Mouse (Mus musculus) lung, embryonic 15.5 days (tissue): Measurements from ENCODE around the gene Gm45623. TPM values are rescaled to one million over a fixed set of nuclear protein-coding genes. Genes with fewer than 3 reads are reported as not detected.

Experiments
- ATAC-seq: fragments of 200-750 bp; cut with Nextera tagmentation; 2 replicates; pipeline ENCODE4 v1.8.0; 2017; ENCODE audit warnings: moderate number of reproducible peaks, borderline replicate concordance; ENCODE audit not compliant: low FRiP score, low TSS enrichment; ENCODE audit errors: extremely low read depth
- H3K27ac ChIP-seq: fragments of 300-500 bp; sonication (generic); 2 replicates; pipeline ENCODE4 v1.5.1; 2015; ENCODE audit warnings: moderate library complexity, mild to moderate bottlenecking, inconsistent platforms
- H3K27me3 ChIP-seq: fragments of 300-500 bp; sonication (generic); 2 replicates; pipeline ENCODE4 v1.6.1; 2015; ENCODE audit warnings: inconsistent platforms
- H3K36me3 ChIP-seq: fragments of 300-500 bp; sonication (generic); 2 replicates; pipeline ENCODE4 v1.6.1; 2015; ENCODE audit warnings: inconsistent platforms
- H3K4me1 ChIP-seq: fragments of 300-500 bp; sonication (generic); 2 replicates; pipeline ENCODE4 v1.6.1; 2015; ENCODE audit warnings: inconsistent platforms
- H3K4me2 ChIP-seq: fragments of 300-500 bp; sonication (generic); 2 replicates; pipeline ENCODE4 v1.6.1; 2015; ENCODE audit warnings: inconsistent platforms, mild to moderate bottlenecking, moderate library complexity
- H3K4me3 ChIP-seq: fragments of 300-500 bp; sonication (generic); 2 replicates; pipeline ENCODE4 v1.5.1; 2015; ENCODE audit warnings: mild to moderate bottlenecking, inconsistent platforms
- H3K9ac ChIP-seq: fragments of 300-500 bp; sonication (generic); 2 replicates; pipeline ENCODE4 v1.6.1; 2015; ENCODE audit warnings: inconsistent platforms
- H3K9me3 ChIP-seq: fragments of 300-500 bp; sonication (generic); 2 replicates; pipeline ENCODE4 v1.6.1; 2016; ENCODE audit warnings: inconsistent platforms
- WGBS: fragments of 180-500 bp; shearing (Covaris S2); methylation state at CpG from one replicate; pipeline ENCODE4 v1.1.7; 2015; 5-methylcytosine and 5-hydroxymethylcytosine counted together
- polyA plus RNA-seq: library from polyadenylated mRNA; unstranded; fragments of >200 nt; fragmentation: Nextera tagmentation; extraction: Ambion mirVana; gene quantifications from 2 replicates; pipeline ENCODE4 v1.2.1, GENCODE M21; 2015

Gm45623 gene
- polyA plus RNA-seq, 1 experiment from 2014 or later: 3.5 TPM

- no peaks in the 10 kb centered on the region for H3K36me3 ChIP-seq
- no peaks in the 10 kb centered on the region for H3K9me3 ChIP-seq
- H3K4me2 ChIP-seq: peak overlapping the region; percentile 43; the same call in 1 of the 2 replicates
- no peak overlapping the region for H3K27ac ChIP-seq
- 64% methylated on average over 7 of the region's 7 CpGs for WGBS
- no peak for ATAC-seq
- no peak overlapping the region for H3K4me3 ChIP-seq
- H3K27me3 ChIP-seq: peaks cover 35% of the 10 kb centered on the region
- H3K9ac ChIP-seq: no peak overlapping the region
- peaks cover 34% of the 10 kb centered on the region for H3K4me1 ChIP-seq
These were observed 4.2 kb downstream of the Gm45623 start for GRCm38 (mm10) chr13:56749377-56749776.

GRCm38 (mm10) chr13:56747554-56747953, 6.1 kb downstream of the Gm45623 start:
- peaks cover 32% of the 10 kb centered on the region for H3K4me1 ChIP-seq
- peak; percentile 37; the same call in 1 of the 2 replicates for ATAC-seq
- 41% methylated on average over 8 of the region's 8 CpGs for WGBS
- no peak overlapping the region for H3K9ac ChIP-seq
- 0 out of 2 replicates have a peak, but pooled peaks cover 7% of the 10 kb centered on the region for H3K36me3 ChIP-seq
- peak overlapping the region; percentile 84 for H3K27ac ChIP-seq
- peaks cover 17% of the 10 kb centered on the region for H3K27me3 ChIP-seq
- peak overlapping the region; percentile 43 for H3K4me2 ChIP-seq
- H3K4me3 ChIP-seq: peak overlapping the region; percentile 15
- H3K9me3 ChIP-seq: no peaks in the 10 kb centered on the region

GRCm38 (mm10) chr13:56746739-56747532, 6.7 kb downstream of the Gm45623 start:
- WGBS: 41% methylated on average over 10 of the region's 10 CpGs
- Histone ChIP-seq H3K4me1 (peaks cover 31% of the 10 kb centered on the region; the same call in 1 of the 2 replicates), H3K9me3 (no peaks in the 10 kb centered on the region), H3K4me3 (no peak overlapping the region), H3K27ac (peak overlapping the region; percentile 84), H3K9ac (no peak overlapping the region), H3K27me3 (peaks cover 11% of the 10 kb centered on the region; the same call in 1 of the 2 replicates), H3K36me3 (peaks cover 8% of the 10 kb centered on the region; the same call in 1 of the 2 replicates), H3K4me2 (peak overlapping the region; percentile 43; the same call in 1 of the 2 replicates)
- ATAC-seq: peak; percentile 2; the same call in 1 of the 2 replicates

DNA sequence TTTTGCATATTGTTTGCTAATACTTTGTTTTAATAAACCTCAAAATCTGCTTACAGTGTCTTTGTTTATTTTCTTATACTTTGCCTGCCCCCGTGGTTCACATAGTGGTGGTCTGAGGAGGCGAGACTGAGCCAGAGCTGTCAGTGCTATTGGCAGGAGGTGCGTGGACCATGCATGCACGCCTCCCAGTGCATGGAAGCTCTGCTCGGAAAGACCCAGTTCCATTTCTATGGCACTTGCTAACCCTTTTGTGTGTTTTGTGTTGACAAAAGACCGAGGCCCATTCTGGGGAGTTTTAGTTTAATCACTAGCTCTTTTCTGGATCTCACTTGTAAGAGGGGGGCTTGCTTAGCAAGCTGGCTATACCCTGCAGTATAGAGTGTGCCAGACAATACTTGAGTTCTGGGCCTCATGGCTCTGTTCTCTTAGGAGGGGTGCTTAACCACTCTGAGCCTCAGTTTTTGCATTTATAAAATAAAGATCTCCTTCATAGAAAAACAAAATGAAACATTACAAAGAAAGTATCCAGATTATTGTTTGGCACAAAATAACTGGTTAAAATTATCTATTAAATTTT, 11.2 kb downstream of the Gm45623 start:
- Histone ChIP-seq H3K27me3 (no peaks in the 10 kb centered on the region), H3K4me3 (no peak overlapping the region), H3K9me3 (no peaks in the 10 kb centered on the region), H3K4me1 (peaks cover 23% of the 10 kb centered on the region; the same call in 1 of the 2 replicates), H3K36me3 (peaks cover 41% of the 10 kb centered on the region), H3K4me2 (no peak overlapping the region), H3K9ac (no peak overlapping the region), H3K27ac (no peak overlapping the region)
- no peak for ATAC-seq
- WGBS: 44% methylated on average over 6 of the region's 6 CpGs

GRCm38 (mm10) chr13:56741691-56742090, 11.9 kb downstream of the Gm45623 start:
- H3K36me3 ChIP-seq: peaks cover 47% of the 10 kb centered on the region
- no peak for ATAC-seq
- no peaks in the 10 kb centered on the region for H3K9me3 ChIP-seq
- WGBS: 64% methylated on average over 7 of the region's 7 CpGs
- no peak overlapping the region for H3K4me2 ChIP-seq
- H3K27ac ChIP-seq: no peak overlapping the region; the same call in 1 of the 2 replicates
- no peak overlapping the region for H3K9ac ChIP-seq
- no peaks in the 10 kb centered on the region for H3K27me3 ChIP-seq
- H3K4me1 ChIP-seq: peaks cover 23% of the 10 kb centered on the region; the same call in 1 of the 2 replicates
- no peak overlapping the region for H3K4me3 ChIP-seq

DNA sequence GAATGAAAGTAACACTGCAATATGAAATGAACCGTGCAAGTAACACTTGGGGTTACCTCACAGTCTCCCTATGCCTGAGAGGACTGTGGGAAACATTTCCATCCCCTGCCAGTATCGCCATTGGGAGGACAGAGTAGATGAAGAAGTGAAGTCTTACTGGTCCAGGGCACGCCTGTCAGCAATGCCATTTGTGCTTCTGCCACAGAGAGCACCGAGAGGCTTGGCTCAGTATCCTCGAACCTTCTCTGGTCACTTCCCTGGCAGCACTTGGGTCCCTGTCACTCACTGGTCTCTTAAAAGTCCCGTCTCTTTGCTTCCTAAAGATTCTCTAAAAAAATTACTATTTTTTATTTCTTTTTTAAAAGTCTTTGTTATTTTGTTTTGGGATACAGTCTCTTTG, 13.1 kb downstream of the Gm45623 start:
- Histone ChIP-seq H3K4me1 (peaks cover 20% of the 10 kb centered on the region; the same call in 1 of the 2 replicates), H3K36me3 (peaks cover 58% of the 10 kb centered on the region), H3K27me3 (no peaks in the 10 kb centered on the region), H3K4me2 (no peak overlapping the region), H3K9ac (no peak overlapping the region), H3K4me3 (no peak overlapping the region), H3K27ac (no peak overlapping the region), H3K9me3 (no peaks in the 10 kb centered on the region)
- WGBS: 75% methylated on average over 6 of the region's 6 CpGs
- ATAC-seq: no peak

GRCm38 (mm10) chr13:56739556-56739955, 14.1 kb downstream of the Gm45623 start:
- Histone ChIP-seq H3K4me2 (no peak overlapping the region), H3K27ac (no peak overlapping the region), H3K4me3 (no peak overlapping the region), H3K36me3 (peaks cover 64% of the 10 kb centered on the region), H3K9me3 (no peaks in the 10 kb centered on the region), H3K4me1 (peaks cover 20% of the 10 kb centered on the region; the same call in 1 of the 2 replicates), H3K9ac (no peak overlapping the region), H3K27me3 (no peaks in the 10 kb centered on the region)
- 90% methylated on average over 5 of the region's 5 CpGs for WGBS
- no peak for ATAC-seq

GRCm38 (mm10) chr13:56735212-56735875, 18.3 kb downstream of the Gm45623 start:
- no peaks in the 10 kb centered on the region for H3K9me3 ChIP-seq
- H3K4me2 ChIP-seq: no peak overlapping the region
- no peak overlapping the region for H3K27ac ChIP-seq
- no peak overlapping the region for H3K4me3 ChIP-seq
- 38% methylated on average over 6 of the region's 6 CpGs for WGBS
- H3K9ac ChIP-seq: no peak overlapping the region
- no peaks in the 10 kb centered on the region for H3K4me1 ChIP-seq
- no peak for ATAC-seq
- H3K27me3 ChIP-seq: no peaks in the 10 kb centered on the region
- H3K36me3 ChIP-seq: peaks cover 80% of the 10 kb centered on the region

DNA sequence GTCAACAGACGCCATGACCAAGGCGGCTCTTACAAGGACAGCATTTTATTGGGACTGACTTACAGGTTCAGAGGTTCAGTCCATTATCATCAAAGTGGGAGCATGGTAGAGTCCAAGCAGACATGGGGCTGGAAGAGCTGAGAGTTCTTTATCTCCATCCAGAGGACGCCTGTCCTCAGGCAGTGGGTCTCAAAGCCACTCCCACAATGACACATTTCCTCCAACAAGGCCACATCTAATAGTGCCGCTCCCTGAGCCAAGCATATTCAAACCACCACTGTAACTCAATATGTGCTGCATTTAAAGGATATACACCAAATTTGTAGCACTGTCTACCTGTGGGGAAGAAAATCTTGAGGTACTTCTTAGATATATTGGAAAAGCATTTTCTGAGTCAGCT, 19.0 kb downstream of the Gm45623 start:
- Histone ChIP-seq H3K4me2 (no peak overlapping the region), H3K4me1 (no peaks in the 10 kb centered on the region), H3K27me3 (no peaks in the 10 kb centered on the region), H3K4me3 (no peak overlapping the region), H3K9ac (no peak overlapping the region), H3K27ac (no peak overlapping the region), H3K36me3 (peaks cover 82% of the 10 kb centered on the region), H3K9me3 (no peaks in the 10 kb centered on the region)
- no peak for ATAC-seq
- WGBS: 77% methylated on average over 4 of the region's 4 CpGs

- Histone ChIP-seq H3K4me2 (no peak overlapping the region), H3K4me1 (no peaks in the 10 kb centered on the region), H3K9me3 (no peaks in the 10 kb centered on the region), H3K36me3 (peaks cover 84% of the 10 kb centered on the region), H3K4me3 (no peak overlapping the region), H3K27ac (no peak overlapping the region), H3K9ac (no peak overlapping the region), H3K27me3 (no peaks in the 10 kb centered on the region)
- ATAC-seq: no peak
- WGBS: 87% methylated on average over 7 of the region's 7 CpGs
These were observed 24.6 kb downstream of the Gm45623 start for GRCm38 (mm10) chr13:56729046-56729445.

GRCm38 (mm10) chr13:56726551-56726950, 27.1 kb downstream of the Gm45623 start:
- H3K36me3 ChIP-seq: peaks cover 73% of the 10 kb centered on the region
- H3K27ac ChIP-seq: no peak overlapping the region
- H3K4me3 ChIP-seq: no peak overlapping the region
- H3K9me3 ChIP-seq: no peaks in the 10 kb centered on the region
- H3K27me3 ChIP-seq: no peaks in the 10 kb centered on the region
- H3K9ac ChIP-seq: no peak overlapping the region
- WGBS: 79% methylated on average over 4 of the region's 4 CpGs
- H3K4me2 ChIP-seq: no peak overlapping the region
- H3K4me1 ChIP-seq: no peaks in the 10 kb centered on the region
- ATAC-seq: no peak
